Mouse (Mus musculus) embryo, embryonic 10 days (tissue): ENCODE data around the gene Gm10645.

Experiments
- DNase-seq: peaks from one replicate; pipeline ENCODE4 v3.0.0-alpha.2; 2015; ENCODE audit warnings: low spot score

The Gm10645 gene

DNA sequence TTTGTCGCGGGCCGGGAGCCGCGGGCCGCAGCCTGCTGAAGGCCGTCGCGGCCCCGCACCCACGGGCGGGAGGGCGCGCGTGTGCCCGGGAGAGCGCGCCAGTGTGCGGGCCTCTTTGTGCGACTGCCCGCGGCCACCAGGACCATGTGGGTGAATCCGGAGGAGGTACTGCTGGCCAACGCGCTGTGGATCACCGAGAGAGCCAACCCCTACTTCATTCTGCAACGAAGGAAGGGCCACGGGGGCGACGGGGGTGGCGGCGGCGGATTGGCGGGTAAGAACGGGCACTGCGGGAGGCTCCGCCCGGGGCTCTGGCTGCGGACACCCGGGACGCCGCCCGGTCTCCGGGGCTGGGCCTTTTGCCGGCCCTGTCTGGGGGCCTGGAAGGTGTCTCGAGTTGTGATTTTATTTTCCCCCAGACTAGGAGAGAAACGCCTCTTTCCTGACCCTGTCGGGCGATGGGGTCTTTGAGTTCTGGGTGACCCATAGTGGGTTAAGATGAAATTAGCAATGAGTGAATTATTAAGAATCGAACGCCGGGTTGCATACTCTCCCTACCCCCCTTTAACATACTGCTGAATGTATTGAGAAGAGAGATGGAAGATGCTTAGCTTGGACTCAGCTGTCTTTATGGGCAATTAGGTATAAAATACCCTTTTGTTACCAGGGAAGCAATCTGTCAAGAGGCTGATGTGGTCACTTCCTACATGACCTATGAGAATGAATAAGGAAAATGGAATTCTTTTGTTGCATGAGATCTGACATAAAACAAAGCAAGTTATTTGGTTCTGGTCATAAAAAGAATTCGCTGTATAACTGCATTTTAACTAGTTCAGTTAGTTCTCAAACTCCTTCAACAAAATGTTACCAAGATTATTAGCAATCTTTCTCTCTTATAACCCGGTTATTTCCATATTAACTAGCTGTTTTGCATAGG lies at the start of gene Gm10645:
Gm10645 (minus strand) TSS at position 240 of the 937 bp plus-strand sequence.
- DNase-seq: peak; percentile 56

DNA sequence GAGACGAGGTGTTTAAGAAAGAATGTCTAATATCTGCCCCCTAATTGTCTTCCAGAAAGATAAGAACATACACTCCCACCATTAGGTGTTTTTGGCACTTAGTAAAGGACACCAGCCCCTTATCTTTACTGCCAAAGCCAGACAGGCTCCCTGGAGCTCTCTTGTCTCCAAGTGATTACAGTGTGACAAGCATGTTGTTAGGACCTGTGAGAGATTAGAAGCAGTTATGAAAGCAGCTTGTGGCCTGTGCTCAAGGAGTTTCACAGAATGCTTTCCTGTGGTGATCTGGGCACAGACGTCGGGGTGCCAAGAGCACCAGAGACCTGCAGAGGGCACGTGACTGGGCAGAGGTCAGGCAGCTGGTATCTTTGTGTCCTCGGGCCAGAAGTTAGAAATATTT lies 49.1 kb upstream of the Gm10645 start:
- no peak for DNase-seq

DNA sequence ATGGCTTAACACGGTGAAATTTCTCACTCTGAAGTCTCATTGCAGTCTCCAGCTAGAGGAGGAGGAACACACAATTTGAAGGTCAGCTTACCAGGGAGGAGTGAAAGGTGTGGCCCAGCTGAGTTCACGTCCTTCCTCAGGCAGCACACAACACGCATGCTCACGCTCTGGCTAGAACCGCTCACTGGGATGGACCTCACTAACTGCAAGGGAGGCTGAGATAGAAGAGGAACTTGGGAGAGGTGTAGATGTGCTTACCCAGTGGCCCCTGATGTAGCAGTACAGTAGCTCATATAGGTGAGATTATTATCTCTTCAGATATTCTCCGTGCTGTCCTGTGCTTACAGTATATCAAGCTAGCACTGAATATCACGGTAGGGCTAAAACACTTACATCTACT lies 44.7 kb upstream of the Gm10645 start:
- DNase-seq: no peak

DNA sequence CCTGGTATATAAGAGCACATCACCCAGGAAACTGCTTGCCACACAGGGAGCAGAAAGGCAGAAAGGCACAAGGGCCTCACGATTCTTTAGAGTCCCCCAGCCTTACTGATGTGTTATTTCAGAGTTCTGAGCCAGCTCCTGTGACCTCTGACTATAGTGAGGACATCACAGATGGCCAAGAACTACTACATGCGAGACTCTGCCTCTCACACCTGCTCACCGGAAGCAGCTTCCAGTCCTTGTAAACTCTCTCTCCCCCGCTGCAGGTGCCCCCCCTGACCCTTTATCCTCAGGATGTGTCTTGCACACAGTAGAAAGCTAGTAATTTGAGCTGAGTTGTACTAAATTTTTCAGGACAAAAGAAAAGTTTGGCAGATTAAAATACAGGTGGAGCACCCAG lies 43.6 kb upstream of the Gm10645 start:
- no peak for DNase-seq

DNA sequence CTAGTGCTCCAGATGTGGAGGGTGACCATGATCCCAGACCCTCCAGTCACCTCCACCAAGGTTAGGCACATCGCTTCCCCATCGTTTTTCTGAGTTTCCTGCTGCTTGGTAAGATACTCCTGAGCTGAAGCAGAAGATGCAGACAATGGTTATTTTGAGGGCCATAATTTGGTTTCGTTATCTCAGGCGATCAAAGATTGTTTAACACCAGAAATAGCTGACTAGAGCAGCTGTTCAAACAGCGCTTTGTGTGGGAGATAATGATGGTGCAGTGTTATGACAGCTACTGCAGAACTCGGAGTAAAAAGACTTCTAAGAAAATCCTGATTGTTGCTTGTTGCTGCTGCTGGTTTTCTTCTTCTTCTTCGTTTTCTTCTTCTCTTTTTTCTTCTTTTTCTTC lies 39.9 kb upstream of the Gm10645 start:
- DNase-seq: no peak

DNA sequence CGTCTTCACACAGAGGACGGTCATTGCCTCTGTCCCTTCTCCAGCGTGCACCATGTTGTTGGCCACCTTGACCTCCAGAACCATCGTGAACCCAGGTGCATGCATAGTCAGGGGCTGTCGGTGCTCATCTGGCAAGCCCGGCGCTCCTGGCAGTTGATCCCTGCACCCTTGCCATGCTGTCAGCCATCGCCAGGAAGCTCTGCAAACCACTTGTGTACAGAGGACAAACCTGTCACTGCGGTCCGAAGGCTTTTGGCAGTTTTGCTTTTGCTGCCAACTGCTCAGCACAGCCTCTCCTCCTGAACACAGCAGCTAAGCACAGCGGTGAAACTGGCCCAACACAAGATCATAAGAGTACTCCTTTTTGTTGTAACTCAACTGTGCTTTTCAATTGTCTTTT lies 37.0 kb upstream of the Gm10645 start:
- DNase-seq: no peak

DNA sequence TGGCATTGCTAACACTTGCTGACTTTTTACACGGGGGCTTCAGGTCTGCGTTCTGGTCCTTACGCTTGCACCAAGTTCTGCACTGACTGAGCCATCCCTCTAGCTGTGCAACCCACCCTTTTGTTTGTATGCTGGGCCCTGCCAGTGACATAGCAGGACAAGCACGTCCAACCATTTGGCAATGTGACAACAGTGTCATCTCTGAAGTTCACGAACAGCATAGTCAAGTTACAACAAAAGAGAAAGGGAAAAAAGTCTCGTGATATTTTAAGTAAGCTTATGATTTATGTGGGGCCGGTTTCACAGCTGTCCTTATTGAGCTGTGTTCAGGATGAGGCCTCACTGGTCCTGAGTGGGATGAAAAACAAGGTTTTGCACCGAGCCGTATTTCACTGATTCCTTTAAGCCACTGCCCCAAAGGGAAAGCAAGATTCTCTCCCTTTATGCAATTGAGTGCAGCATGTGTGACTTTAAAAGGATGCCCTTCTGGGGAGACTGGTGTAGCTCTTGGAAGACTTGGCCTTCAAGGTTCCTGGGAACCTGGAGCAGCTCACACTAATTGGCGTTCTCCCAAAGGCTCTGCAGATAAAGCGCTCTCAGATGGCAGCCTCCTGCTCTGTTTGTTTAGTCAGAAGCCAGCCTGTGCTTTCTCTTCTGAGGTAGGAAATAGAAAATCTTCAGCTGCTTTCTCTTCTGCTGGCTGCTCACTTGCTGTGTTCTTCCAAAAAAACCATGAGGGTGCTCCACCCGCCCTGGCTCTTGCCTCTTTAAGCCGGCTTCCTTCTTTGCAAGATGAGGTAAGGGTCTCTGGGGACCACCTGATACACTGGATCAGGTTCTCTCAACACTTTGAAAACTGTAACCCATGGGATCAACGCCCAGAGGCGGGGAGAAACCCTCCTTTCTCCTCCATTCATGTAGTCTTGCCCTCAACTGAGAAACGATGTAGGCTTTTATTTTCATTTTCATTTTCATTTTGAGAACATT lies 34.5 kb upstream of the Gm10645 start:
- DNase-seq: no peak

DNA sequence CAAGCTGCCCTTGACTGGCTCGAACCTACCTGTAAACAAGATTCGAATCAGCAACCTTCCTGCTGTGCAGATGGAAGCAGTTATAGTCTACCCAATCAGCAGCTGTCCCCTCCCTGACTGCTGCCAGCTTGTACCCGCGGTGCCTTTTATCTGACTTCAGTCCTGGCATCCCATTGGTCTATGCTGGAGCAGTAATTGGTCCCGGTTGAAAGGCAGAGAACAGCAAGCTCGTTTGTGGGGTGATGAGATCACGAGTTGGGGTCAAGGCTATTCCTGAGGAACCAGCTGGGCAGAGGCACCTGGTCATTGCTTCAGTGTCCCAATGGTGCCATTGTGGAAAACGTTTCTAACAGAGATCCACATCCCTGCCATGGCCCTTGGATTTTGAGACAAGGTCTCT lies 33.7 kb upstream of the Gm10645 start:
- DNase-seq: no peak

DNA sequence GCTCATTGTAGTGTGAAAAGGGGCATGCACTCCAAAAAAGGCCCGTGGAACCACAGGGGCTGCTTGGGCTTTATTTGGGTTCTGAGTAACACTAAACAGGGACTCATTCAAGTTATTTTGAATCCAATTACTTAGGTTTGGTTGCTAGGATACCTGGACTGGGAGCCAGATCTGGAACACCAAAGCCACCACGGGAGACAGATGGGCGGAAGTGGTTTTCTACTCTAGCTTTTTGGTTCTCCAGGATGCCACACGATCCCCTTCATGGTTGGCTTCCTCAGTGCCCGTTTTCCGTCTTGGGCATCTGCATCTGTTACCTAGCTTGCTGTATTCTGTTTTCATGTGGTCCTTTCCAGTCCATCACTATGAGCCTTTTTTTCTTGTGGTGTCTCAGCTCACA lies 30.1 kb upstream of the Gm10645 start:
- no peak for DNase-seq

DNA sequence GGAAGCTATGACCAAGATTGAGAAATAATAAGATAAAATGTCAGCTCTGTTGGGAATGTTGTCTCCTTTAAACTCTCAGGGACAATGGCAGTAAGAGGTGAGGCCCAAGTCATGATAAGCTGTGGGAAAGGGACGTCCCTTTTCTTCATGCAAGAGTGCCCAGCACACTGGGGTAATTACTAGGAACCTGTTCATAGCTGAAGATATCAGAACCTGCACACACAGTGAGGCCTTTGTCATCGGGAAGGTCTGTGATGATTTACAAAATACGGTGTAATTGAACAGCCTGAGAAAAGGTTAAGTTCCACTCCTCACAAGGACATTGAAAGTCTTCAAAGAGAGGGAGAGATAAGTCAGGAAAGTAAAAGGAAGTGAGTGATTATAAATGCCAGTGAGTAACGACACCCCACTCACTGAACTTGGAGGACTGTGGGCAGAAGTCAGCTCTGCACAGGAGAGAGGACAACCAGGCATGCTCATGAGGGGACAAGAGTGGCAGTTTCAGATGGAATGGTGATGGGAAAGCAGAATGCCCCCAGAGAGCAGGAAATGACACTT lies 23.6 kb upstream of the Gm10645 start:
- DNase-seq: no peak

DNA sequence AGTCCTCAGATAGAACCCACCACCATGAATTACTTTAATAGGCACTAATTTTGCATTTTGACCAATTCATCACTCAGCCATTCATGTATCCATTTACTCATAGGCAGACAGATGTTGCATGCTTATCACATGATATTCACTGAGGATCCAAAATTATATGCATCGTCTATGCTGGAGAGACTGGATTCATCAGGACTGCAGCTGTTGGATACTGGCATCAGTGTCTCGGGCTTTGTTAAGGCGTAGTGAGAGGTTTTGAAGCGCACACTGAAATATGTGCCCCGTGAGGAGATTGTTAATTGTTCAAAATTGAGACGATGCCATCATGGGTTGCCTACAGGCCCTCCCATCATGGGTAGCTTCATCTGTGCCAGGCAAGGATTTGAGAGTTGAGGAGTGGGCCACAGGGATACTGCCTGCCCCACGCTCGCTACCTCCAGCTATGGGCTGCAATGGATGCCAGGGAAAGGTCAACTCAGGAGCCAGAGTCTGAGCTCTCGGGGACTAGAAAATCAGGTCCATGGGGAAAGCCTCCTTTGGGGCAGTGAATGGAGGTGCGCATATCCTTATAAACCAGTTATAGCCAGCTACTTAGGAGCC lies 21.5 kb upstream of the Gm10645 start:
- no peak for DNase-seq

DNA sequence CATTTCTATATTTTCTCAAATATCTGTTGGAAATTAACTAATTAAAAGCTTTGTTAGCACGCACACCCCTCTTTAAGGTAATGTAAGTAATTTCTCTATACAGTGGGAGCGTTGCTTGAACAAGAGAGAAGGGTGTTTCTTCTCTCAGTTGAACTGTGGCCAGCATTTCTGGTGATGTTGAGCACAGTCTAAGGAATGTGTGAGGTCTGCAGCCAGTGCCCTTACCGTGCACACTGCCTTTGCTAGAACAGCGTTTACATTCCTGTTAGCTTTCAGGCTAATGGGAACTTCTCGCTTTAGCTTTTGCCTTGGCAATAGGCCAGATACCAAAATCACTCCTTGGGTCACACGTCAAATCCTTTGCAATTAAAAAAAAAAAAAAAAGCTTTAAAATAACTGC lies 20.4 kb upstream of the Gm10645 start:
- DNase-seq: no peak

DNA sequence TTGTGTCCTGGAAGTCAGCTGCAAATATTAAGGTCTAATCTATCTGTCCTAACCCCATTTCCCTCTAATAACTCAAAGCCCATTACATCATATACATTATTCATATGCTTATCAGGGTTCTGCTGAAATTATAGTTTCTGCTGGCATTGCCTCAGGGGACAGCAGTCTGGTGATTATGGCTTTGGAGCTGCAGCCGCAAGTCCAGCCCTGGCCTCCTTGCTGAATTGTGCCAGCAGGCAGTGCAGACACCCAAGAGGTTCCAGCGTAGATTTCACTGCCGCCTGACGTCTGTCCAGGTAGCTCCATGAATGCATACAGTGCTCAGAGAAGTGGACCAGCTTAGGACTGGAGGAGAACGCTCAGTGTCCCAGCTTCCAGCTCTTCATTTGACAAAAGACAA lies 16.8 kb upstream of the Gm10645 start:
- DNase-seq: no peak

DNA sequence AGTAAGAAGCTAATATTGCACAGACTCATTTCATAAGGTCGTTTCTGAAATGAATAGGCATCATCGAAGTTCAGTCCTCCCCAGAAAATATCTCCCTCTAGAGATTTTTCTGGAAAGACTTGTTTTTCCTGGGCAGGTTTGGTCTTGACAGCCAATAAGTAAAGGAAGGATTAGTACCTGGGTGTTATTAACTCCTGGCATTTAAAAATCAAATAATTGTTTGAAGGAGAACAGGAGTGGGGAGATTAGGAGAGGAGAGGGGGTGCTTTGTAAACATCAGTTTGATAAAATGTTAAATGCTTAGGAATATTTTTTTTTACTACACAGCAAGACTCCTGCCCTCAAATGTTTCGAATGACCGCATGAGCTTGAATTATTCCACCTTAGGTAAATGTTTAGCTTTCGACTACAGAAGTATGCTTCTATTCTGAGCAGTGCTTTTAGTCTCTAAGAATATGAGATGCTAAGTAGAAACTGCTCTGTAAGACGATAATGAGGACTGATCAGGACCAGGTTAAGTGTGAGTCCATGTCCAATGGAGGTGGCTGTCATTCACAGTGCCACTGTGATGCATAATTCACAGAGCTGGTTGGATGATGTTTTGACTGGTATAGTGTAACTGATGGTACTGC lies 16.0 kb upstream of the Gm10645 start:
- no peak for DNase-seq

DNA sequence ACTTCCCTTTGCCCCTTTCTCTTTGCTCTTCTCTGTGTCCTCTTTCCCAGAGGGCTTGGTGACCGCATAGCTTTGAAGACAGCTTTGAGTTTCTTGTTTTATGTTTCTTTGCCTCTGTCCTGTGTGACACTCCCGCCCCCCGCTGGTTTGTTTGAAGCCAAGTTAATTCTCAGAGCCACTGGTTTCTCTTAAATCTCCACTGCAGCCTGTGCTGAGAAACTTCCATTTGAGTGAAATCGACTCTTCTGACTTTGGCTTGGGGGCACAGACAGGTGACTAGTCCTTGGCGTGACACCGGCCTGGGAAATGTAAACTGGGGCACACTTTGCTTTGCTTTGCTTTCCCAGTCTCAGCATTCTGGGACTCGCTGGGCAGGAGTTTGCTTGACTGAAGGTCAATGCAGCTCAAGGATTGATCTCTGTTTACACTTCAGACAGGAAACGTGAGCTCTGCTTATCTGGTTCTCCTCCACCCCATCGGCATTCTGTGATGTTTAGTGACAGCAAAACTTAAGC lies 12.3 kb upstream of the Gm10645 start:
- DNase-seq: peak; percentile 58

DNA sequence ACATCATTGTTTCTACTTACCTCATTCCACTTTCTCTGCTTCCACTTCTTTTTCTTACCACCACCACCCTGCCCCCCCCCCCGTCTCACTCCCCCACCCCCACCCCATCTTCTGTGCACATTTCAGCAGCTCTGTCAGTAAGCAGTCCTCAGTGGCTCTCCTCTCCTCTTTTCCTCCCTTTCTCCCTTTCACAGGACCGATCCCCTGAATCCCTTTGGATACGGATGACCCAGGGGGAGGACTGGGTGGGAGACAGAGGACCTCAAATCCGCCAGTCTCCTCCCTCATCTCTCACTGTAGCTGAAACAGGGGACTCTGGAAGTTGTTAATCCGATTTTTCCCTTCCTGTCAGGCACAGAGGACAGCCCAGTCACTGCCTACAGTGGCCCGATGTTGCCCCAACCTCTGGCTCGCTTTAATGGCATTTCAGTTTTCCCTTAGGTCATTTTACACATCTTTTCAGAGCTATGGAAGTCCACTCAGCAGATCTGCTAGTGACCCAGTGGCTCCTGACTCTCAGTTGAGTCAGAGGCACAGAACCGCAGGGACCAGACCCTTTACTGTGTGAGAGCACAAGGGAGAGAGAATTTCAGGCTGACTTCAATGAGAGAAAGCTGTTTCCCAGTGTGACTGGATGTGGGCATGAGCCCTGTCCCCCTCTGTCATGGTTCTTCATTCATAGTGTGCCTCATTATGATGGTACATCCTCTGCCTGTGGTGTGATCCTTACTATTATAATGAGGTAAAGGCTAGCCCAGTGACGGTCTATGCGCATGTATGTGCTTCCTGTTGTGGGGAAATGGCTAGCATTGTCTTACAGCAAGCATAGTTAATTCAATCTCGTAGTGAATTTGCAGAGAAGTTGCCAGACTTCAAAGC lies 11.6 kb upstream of the Gm10645 start:
- DNase-seq: peak; percentile 20

DNA sequence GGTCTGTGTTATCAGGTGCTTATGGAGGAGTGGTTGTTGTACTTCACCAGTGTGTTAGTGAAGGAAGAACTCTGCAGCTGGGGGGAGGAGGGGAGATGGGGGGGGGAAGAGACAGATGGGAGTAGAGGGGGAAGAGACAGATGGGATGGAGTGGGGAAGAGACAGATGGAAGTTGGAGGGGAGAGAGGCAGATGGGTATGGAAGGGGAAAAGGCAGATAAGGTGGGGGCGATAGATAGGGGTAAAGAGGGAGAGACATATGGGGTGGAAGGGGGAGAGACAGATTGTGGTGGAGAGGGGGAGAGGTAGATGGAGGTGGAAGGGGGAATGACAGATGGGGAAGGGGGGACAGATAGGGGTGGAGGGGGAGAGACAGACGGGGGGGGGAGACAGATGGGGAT lies 10.8 kb upstream of the Gm10645 start:
- DNase-seq: no peak

DNA sequence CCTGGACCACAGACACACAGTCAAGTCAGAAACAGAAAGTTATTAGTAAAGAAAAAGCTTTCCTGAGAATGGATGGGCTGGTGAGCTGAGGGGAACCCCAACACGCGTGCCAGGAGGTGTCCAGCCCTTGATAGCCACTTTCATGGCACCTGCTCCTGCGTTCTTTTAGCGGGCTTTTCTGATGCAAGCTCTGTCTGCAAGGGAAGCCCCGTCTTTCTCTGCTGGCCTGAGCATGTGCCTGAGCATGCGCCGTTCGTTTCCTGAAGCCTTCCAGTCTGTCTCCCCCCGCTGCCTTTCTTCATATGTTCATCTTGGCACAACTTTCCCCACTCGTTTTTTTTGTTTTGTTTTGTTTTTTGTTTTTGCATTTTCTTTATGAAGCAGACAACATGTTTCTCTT lies 9.7 kb upstream of the Gm10645 start:
- DNase-seq: no peak

DNA sequence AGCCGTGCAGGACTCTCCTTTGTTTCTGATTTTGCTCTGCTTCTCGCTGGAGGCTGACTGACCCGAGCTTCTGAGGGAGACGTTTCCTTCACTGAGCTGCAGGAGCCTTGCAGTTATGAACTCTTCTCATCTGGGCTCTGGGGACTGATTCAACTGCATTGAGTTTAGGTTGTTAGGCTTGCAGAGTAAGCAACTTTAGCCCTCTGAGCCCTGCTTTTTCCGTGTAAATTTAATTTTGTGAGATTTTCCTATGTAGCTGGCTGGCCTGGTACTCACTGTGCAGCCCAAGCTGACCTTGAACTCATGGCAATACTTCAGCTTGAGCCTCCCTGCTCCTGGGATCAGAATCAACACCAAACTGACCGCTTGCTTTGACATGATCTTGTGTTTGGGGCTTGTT lies 4.9 kb upstream of the Gm10645 start:
- no peak for DNase-seq

DNA sequence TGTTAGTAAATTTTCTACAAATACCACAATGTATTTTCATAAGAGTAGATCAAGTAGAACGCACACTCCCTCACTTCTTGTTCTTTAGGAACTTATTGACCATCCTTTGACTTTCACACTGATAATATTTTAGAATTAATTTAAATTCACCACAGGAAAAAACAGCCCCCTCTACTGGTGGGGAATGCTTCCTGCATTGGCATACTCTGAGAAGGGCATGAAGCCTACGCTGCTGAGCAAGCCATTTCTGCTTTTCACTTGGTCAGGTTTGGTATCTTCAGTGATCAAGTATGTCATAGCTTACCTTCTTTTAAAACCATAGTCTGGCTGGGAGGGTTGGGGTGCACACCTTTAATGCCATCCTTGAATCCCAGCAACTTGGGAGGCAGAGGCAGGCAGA lies 3.7 kb upstream of the Gm10645 start:
- DNase-seq: no peak
